Mouse (Mus musculus): Measurements from ENCODE around the gene Olfr76. TPM values are rescaled to one million over a fixed set of nuclear protein-coding genes. Genes with fewer than 3 reads are reported as not detected.

Gene Olfr76
- total and polyA plus RNA-seq, 3 experiments, result not detected

DNA sequence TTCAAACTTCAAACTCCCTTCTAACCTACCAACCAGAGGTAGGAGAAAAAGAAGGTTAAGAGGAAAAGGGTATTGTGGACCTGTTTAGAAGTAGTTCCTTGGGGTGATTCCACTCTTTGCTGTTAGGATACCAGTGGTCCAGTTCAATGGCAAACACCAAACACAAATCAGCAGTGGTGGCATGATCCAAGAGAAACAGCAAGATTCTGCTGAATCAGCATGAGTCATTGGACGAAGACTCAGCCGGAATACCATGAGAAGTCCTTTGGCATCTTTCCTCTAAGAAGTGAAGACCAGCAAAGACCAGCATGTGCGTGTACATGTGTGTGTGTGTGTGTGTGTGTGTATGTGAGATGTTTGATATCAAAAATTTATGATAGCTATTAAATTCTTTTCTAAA lies 6.5 kb downstream of the Olfr76 start:
- dilution Hi-C loops (cut with MboI; ENCODE audit: extremely low pct_ligation_motif_present, extremely low pct_unique_long_range_greater_than_20kb, low sequenced_read_pairs) (no loop called here), in situ Hi-C loops (cut with MboI; ENCODE audit: low pct_ligation_motif_present, low pct_unique_long_range_greater_than_20kb, low sequenced_read_pairs) (no loop called here)
- Histone ChIP-seq H3K4me2 (ENCODE audit: insufficient read depth, low read depth, poor library complexity, severe bottlenecking) (no peak overlapping the region), H3K27ac (ENCODE audit: insufficient read depth, low read depth) (no peak overlapping the region), H3K27me3 (replicated peaks) (no peaks in the 10 kb centered on the region), H3K79me2 (replicated peaks; ENCODE audit: control insufficient read depth, extremely low read depth, insufficient read depth, poor library complexity, severe bottlenecking) (no peaks in the 10 kb centered on the region), H3K36me3 (replicated peaks in 1 of 2; ENCODE audit: control insufficient read depth in 1 of 2, insufficient read depth in 1 of 2, low read length in 1 of 2) (no peaks in the 10 kb centered on the region), H3K9me3 (replicated peaks; ENCODE audit: low read length) (no peaks in the 10 kb centered on the region), H3K4me1 (ENCODE audit: control insufficient read depth in 1 of 2, insufficient read depth in 2 of 2) (no peaks in the 10 kb centered on the region), H3K4me3 (replicated peaks in 1 of 3; ENCODE audit: low read depth in 2 of 3, low read length in 2 of 3, poor library complexity in 1 of 3) (no peak overlapping the region), H3K9ac (ENCODE audit: insufficient read depth, low read depth) (no peak overlapping the region)
- no peak for TF ChIP-seq JUND (conservative IDR thresholded peaks at IDR 0.05; ENCODE audit: low read depth, low read length)
- no peak for TF ChIP-seq ZC3H11A (IDR thresholded peaks at IDR 0.05; ENCODE audit: low read depth, low read length)
- TF ChIP-seq MAFK (IDR thresholded peaks at IDR 0.05; ENCODE audit: insufficient replicate concordance, low read length), result peak; percentile 72; the same call in 1 of the 2 replicates
- TF ChIP-seq ETS1 (conservative IDR thresholded peaks at IDR 0.05; ENCODE audit: low read depth, low read length), result no peak
- no peak for DNase-seq (ENCODE audit: extremely low read depth)

DNA sequence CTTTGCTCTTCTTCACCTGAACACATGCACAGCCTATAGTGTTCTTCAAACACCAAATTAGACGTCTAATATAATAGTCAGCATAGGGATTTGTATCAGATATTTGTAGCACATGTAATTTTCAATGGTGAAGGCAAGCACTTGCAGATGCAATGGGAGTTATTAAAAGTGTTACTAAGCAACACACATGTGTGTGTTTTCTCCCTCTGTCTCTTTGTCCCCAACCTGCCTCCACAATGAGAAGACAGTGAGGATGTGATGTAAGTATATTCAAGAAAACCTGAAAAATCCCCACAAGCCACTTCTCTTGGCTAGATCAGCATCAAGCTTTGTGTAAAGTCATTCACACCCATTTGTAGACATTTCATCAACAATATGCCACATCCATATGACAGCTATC lies 7.2 kb downstream of the Olfr76 start, which contains the start of gene Olfr1428:
Olfr1428 (minus strand) TSS at position 101 of the 400 bp plus-strand sequence.
- dilution Hi-C loops (cut with MboI; ENCODE audit: extremely low pct_ligation_motif_present, extremely low pct_unique_long_range_greater_than_20kb, low sequenced_read_pairs), result no loop called here
- in situ Hi-C loops (cut with MboI; ENCODE audit: low pct_ligation_motif_present, low pct_unique_long_range_greater_than_20kb, low sequenced_read_pairs), result no loop called here
- no peak for DNase-seq (ENCODE audit: extremely low read depth)

DNA sequence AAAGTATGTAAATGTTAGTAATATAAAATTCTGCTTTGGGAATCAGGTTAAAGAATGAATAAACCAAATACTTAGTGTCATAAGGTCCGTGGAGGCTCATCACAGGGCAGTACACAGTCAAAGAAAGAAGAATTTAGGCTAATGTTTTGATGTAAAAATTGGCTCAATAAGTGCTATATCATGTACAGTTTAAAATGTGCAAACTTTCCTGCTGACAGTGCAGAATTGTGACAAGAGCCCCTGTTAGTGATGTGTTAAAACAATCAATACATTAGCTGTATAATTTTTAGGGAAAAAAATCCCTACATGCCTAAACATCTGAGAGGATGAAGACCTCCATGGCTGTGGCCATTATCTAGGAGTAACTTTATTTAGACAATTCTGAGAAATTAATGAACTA lies 9.2 kb downstream of the Olfr76 start:
- TF ChIP-seq NELFE (IDR thresholded peaks at IDR 0.05; ENCODE audit: low read depth, low read length), result no peak
- TF ChIP-seq HCFC1 (IDR thresholded peaks at IDR 0.05; ENCODE audit: low read depth, low read length), result no peak
- TF ChIP-seq POLR2AphosphoS2 (IDR thresholded peaks at IDR 0.05; ENCODE audit: low read depth, low read length), result no peak
- TF ChIP-seq MAFK (IDR thresholded peaks at IDR 0.05; ENCODE audit: insufficient replicate concordance, low read length), result peak; percentile 75
- no peak for TF ChIP-seq MAX (IDR thresholded peaks at IDR 0.05; ENCODE audit: low read length)
- TF ChIP-seq RCOR1 (conservative IDR thresholded peaks at IDR 0.05; ENCODE audit: low read depth, low read length), result no peak
- TF ChIP-seq MYC (IDR thresholded peaks at IDR 0.05; ENCODE audit: low read depth, low read length), result no peak
- in situ Hi-C loops (cut with MboI; ENCODE audit: low pct_ligation_motif_present, low pct_unique_long_range_greater_than_20kb, low sequenced_read_pairs), result no loop called here
- dilution Hi-C loops (cut with MboI; ENCODE audit: extremely low pct_ligation_motif_present, extremely low pct_unique_long_range_greater_than_20kb, low sequenced_read_pairs), result no loop called here

More for the DNA sequence above, 7.2 kb downstream of the Olfr76 start, which contains the start of gene Olfr1428:
- H3K9me3 ChIP-seq (replicated peaks; ENCODE audit: low read length), result no peaks in the 10 kb centered on the region
- TF ChIP-seq SIN3A (IDR thresholded peaks at IDR 0.05; ENCODE audit: low read length), result no peak
- TF ChIP-seq ZMIZ1 (IDR thresholded peaks at IDR 0.05; ENCODE audit: low read depth, low read length), result no peak
- no peak for TF ChIP-seq JUN (IDR thresholded peaks at IDR 0.05; ENCODE audit: insufficient read depth, low read depth, low read length)
- no peak for TF ChIP-seq MYC (IDR thresholded peaks at IDR 0.05; ENCODE audit: low read depth, low read length)
- TF ChIP-seq MAX (IDR thresholded peaks at IDR 0.05; ENCODE audit: low read length), result no peak
- TF ChIP-seq PAX5 (IDR thresholded peaks at IDR 0.05; ENCODE audit: low read length), result no peak
- no peak for TF ChIP-seq RAD21 (IDR thresholded peaks at IDR 0.05; ENCODE audit: low read depth, low read length)
- no peak for TF ChIP-seq EP300 (IDR thresholded peaks at IDR 0.05; ENCODE audit: low read length)
- TF ChIP-seq RCOR1 (conservative IDR thresholded peaks at IDR 0.05; ENCODE audit: low read depth, low read length), result no peak
- no peak for TF ChIP-seq UBTF (IDR thresholded peaks at IDR 0.05; ENCODE audit: low read depth, low read length)
- no peak for TF ChIP-seq ZNF384 (IDR thresholded peaks at IDR 0.05; ENCODE audit: low read depth, low read length)
- TF ChIP-seq TBP (conservative IDR thresholded peaks at IDR 0.05; ENCODE audit: low read depth, low read length), result no peak
- no peak for TF ChIP-seq ELF1 (IDR thresholded peaks at IDR 0.05; ENCODE audit: low read depth, low read length)
- no peak for TF ChIP-seq GABPA (IDR thresholded peaks at IDR 0.05; ENCODE audit: insufficient replicate concordance, low read depth, low read length)
- no peak for TF ChIP-seq POLR2AphosphoS2 (IDR thresholded peaks at IDR 0.05; ENCODE audit: low read depth, low read length)
- no peak for TF ChIP-seq POLR2A (IDR thresholded peaks at IDR 0.05; ENCODE audit: low read depth, low read length)
- no peak within 1 kb of the TSS for H3K9ac ChIP-seq (ENCODE audit: insufficient read depth, low read depth)
- no peaks in the 10 kb centered on the region for H3K4me1 ChIP-seq (ENCODE audit: control insufficient read depth in 1 of 2, insufficient read depth in 2 of 2)
- H3K4me2 ChIP-seq (ENCODE audit: insufficient read depth, low read depth, poor library complexity, severe bottlenecking), result no peak within 1 kb of the TSS
- no peak within 1 kb of the TSS for H3K27ac ChIP-seq (ENCODE audit: insufficient read depth, low read depth)
- H3K4me3 ChIP-seq (replicated peaks in 1 of 3; ENCODE audit: low read depth in 2 of 3, low read length in 2 of 3, poor library complexity in 1 of 3), result no peak within 1 kb of the TSS
- H3K79me2 ChIP-seq (replicated peaks; ENCODE audit: control insufficient read depth, extremely low read depth, insufficient read depth, poor library complexity, severe bottlenecking), result no peaks in the 10 kb centered on the region
- H3K27me3 ChIP-seq (replicated peaks), result no peaks in the 10 kb centered on the region
- no peaks in the 10 kb centered on the region for H3K36me3 ChIP-seq (replicated peaks in 1 of 2; ENCODE audit: control insufficient read depth in 1 of 2, insufficient read depth in 1 of 2, low read length in 1 of 2)

More for the DNA sequence above, 9.2 kb downstream of the Olfr76 start:
- no peaks in the 10 kb centered on the region for H3K36me3 ChIP-seq (replicated peaks in 1 of 2; ENCODE audit: control insufficient read depth in 1 of 2, insufficient read depth in 1 of 2, low read length in 1 of 2)
- DNase-seq (ENCODE audit: extremely low read depth), result no peak
- H3K4me3 ChIP-seq (replicated peaks in 1 of 3; ENCODE audit: low read depth in 2 of 3, low read length in 2 of 3, poor library complexity in 1 of 3), result no peak overlapping the region
- H3K27me3 ChIP-seq (replicated peaks), result no peaks in the 10 kb centered on the region
- no peak overlapping the region for H3K27ac ChIP-seq (ENCODE audit: insufficient read depth, low read depth)
- H3K4me2 ChIP-seq (ENCODE audit: insufficient read depth, low read depth, poor library complexity, severe bottlenecking), result no peak overlapping the region
- H3K4me1 ChIP-seq (ENCODE audit: control insufficient read depth in 1 of 2, insufficient read depth in 2 of 2), result no peaks in the 10 kb centered on the region
- H3K9me3 ChIP-seq (replicated peaks; ENCODE audit: low read length), result no peaks in the 10 kb centered on the region
- H3K79me2 ChIP-seq (replicated peaks; ENCODE audit: control insufficient read depth, extremely low read depth, insufficient read depth, poor library complexity, severe bottlenecking), result no peaks in the 10 kb centered on the region
- no peak overlapping the region for H3K9ac ChIP-seq (ENCODE audit: insufficient read depth, low read depth)
